Mouse (Mus musculus): ENCODE measurements around the gene Dclk2. TPM values are rescaled to one million over a fixed set of nuclear protein-coding genes. Genes with fewer than 3 reads are reported as not detected.
A peak's percentile ranks its signal among the peaks of the same experiment; 100 is the strongest.

The Dclk2 gene
- polyA plus RNA-seq, 1 experiment from 2014 or later: 12.0 TPM

- no peaks in the 10 kb centered on the region for H3K9me3 ChIP-seq (replicated peaks; ENCODE audit: control insufficient read depth, low read length)
- H3K27me3 ChIP-seq (ENCODE audit: control insufficient read depth, insufficient read depth, low read length): no peaks in the 10 kb centered on the region
- 37% methylated on average over 6 of the region's 6 CpGs for WGBS
- H3K27ac ChIP-seq (replicated peaks; ENCODE audit: low read depth, low read length): no peak overlapping the region
- ATAC-seq (replicated peaks; ENCODE audit: insufficient number of reproducible peaks, low FRiP score, low TSS enrichment, low read depth) (0 out of 2 replicates have a peak, but pooled peaks have one; percentile 17), DNase-seq (ENCODE audit: low spot score) (peak; percentile 88)
- no peaks in the 10 kb centered on the region for H3K36me3 ChIP-seq (replicated peaks; ENCODE audit: control insufficient read depth, insufficient read depth, low read depth, low read length)
- peaks cover 4% of the 10 kb centered on the region; the same call in 1 of the 2 replicates for H3K4me1 ChIP-seq (ENCODE audit: control insufficient read depth, insufficient read depth, low read length)
- H3K4me3 ChIP-seq (ENCODE audit: low read depth, low read length): no peak overlapping the region
- H3K4me2 ChIP-seq (ENCODE audit: low read depth, low read length): no peak overlapping the region
- no peak overlapping the region for H3K9ac ChIP-seq (replicated peaks; ENCODE audit: low read length)
Measured at GRCm38 (mm10) chr3:86788711-86789110, 131.9 kb downstream of the Dclk2 start.

- 0 out of 2 replicates have a peak, but pooled peaks have one; percentile 23 for ATAC-seq (replicated peaks; ENCODE audit: insufficient number of reproducible peaks, low FRiP score, low TSS enrichment, low read depth)
- Histone ChIP-seq H3K9ac (replicated peaks; ENCODE audit: low read length) (no peak overlapping the region; the same call in 1 of the 2 replicates), H3K27me3 (ENCODE audit: control insufficient read depth, insufficient read depth, low read length) (no peaks in the 10 kb centered on the region), H3K4me2 (ENCODE audit: low read depth, low read length) (no peak overlapping the region), H3K4me1 (ENCODE audit: control insufficient read depth, insufficient read depth, low read length) (peaks cover 4% of the 10 kb centered on the region; the same call in 1 of the 2 replicates), H3K9me3 (replicated peaks; ENCODE audit: control insufficient read depth, low read length) (no peaks in the 10 kb centered on the region), H3K36me3 (replicated peaks; ENCODE audit: control insufficient read depth, insufficient read depth, low read depth, low read length) (no peaks in the 10 kb centered on the region), H3K27ac (replicated peaks; ENCODE audit: low read depth, low read length) (0 out of 2 replicates have a peak overlapping the region, but pooled peaks have one; percentile 6), H3K4me3 (ENCODE audit: low read depth, low read length) (no peak overlapping the region)
- WGBS: 89% methylated on average over 10 of the region's 10 CpGs
- DNase-seq (ENCODE audit: low spot score): no peak
Measured at GRCm38 (mm10) chr3:86787423-86788123, 133.1 kb downstream of the Dclk2 start.

- ATAC-seq (replicated peaks; ENCODE audit: insufficient number of reproducible peaks, low FRiP score, low TSS enrichment, low read depth): no peak
- Histone ChIP-seq H3K4me1 (ENCODE audit: control insufficient read depth, insufficient read depth, low read length) (peaks cover 4% of the 10 kb centered on the region; the same call in 1 of the 2 replicates), H3K4me3 (ENCODE audit: low read depth, low read length) (no peak overlapping the region), H3K36me3 (replicated peaks; ENCODE audit: control insufficient read depth, insufficient read depth, low read depth, low read length) (no peaks in the 10 kb centered on the region), H3K27ac (replicated peaks; ENCODE audit: low read depth, low read length) (0 out of 2 replicates have a peak overlapping the region, but pooled peaks have one; percentile 6), H3K27me3 (ENCODE audit: control insufficient read depth, insufficient read depth, low read length) (no peaks in the 10 kb centered on the region), H3K9ac (replicated peaks; ENCODE audit: low read length) (peak overlapping the region; percentile 5; the same call in 1 of the 2 replicates), H3K4me2 (ENCODE audit: low read depth, low read length) (no peak overlapping the region), H3K9me3 (replicated peaks; ENCODE audit: control insufficient read depth, low read length) (no peaks in the 10 kb centered on the region)
- DNase-seq (ENCODE audit: low spot score): no peak
- 64% methylated on average over 11 of the region's 11 CpGs for WGBS
Measured at GRCm38 (mm10) chr3:86786845-86787351, 133.8 kb downstream of the Dclk2 start.

DNA sequence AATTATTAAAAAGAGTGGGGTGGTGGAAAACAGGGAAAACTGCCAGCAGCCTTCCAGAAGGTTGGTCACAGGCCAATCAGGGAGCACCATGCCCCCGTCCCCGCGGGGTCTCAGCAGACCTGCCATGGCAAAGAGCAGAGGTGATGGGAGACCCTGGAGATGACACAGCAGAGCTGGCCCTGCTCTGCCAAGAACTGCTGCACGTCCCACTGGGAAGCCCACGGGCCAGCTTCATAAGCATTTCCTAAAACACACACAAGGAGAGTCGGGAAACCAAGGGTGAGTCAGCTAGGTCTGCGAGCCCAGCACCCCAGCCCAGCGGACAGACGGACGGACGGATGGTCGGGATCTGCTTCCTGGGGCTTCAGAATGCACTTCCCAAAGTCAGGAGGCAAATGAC lies 134.4 kb downstream of the Dclk2 start:
- no peak for DNase-seq (ENCODE audit: low spot score)
- H3K27ac ChIP-seq (replicated peaks; ENCODE audit: low read depth, low read length): no peak overlapping the region
- 90% methylated on average over 12 of the region's 12 CpGs for WGBS

GRCm38 (mm10) chr3:86784930-86785329 lies 135.7 kb downstream of the Dclk2 start:
- Histone ChIP-seq H3K4me2 (ENCODE audit: low read depth, low read length) (no peak overlapping the region), H3K36me3 (replicated peaks; ENCODE audit: control insufficient read depth, insufficient read depth, low read depth, low read length) (no peaks in the 10 kb centered on the region), H3K27ac (replicated peaks; ENCODE audit: low read depth, low read length) (no peak overlapping the region), H3K27me3 (ENCODE audit: control insufficient read depth, insufficient read depth, low read length) (no peaks in the 10 kb centered on the region), H3K4me1 (ENCODE audit: control insufficient read depth, insufficient read depth, low read length) (peaks cover 4% of the 10 kb centered on the region; the same call in 1 of the 2 replicates), H3K9ac (replicated peaks; ENCODE audit: low read length) (no peak overlapping the region), H3K9me3 (replicated peaks; ENCODE audit: control insufficient read depth, low read length) (no peaks in the 10 kb centered on the region), H3K4me3 (ENCODE audit: low read depth, low read length) (no peak overlapping the region)
- 86% methylated on average over 11 of the region's 11 CpGs for WGBS
- DNase-seq (ENCODE audit: low spot score): no peak
- no peak for ATAC-seq (replicated peaks; ENCODE audit: insufficient number of reproducible peaks, low FRiP score, low TSS enrichment, low read depth)

More for the DNA sequence above, 134.4 kb downstream of the Dclk2 start:
- H3K36me3 ChIP-seq (replicated peaks; ENCODE audit: control insufficient read depth, insufficient read depth, low read depth, low read length): no peaks in the 10 kb centered on the region
- H3K4me3 ChIP-seq (ENCODE audit: low read depth, low read length): no peak overlapping the region
- H3K9ac ChIP-seq (replicated peaks; ENCODE audit: low read length): no peak overlapping the region
- peaks cover 4% of the 10 kb centered on the region; the same call in 1 of the 2 replicates for H3K4me1 ChIP-seq (ENCODE audit: control insufficient read depth, insufficient read depth, low read length)
- no peaks in the 10 kb centered on the region for H3K9me3 ChIP-seq (replicated peaks; ENCODE audit: control insufficient read depth, low read length)
- H3K27me3 ChIP-seq (ENCODE audit: control insufficient read depth, insufficient read depth, low read length): no peaks in the 10 kb centered on the region
- no peak for ATAC-seq (replicated peaks; ENCODE audit: insufficient number of reproducible peaks, low FRiP score, low TSS enrichment, low read depth)
- no peak overlapping the region for H3K4me2 ChIP-seq (ENCODE audit: low read depth, low read length)

GRCm38 (mm10) chr3:86784051-86784450 lies 136.6 kb downstream of the Dclk2 start:
- Histone ChIP-seq H3K4me3 (ENCODE audit: low read depth, low read length) (no peak overlapping the region), H3K27ac (replicated peaks; ENCODE audit: low read depth, low read length) (no peak overlapping the region), H3K36me3 (replicated peaks; ENCODE audit: control insufficient read depth, insufficient read depth, low read depth, low read length) (no peaks in the 10 kb centered on the region), H3K4me2 (ENCODE audit: low read depth, low read length) (no peak overlapping the region), H3K9me3 (replicated peaks; ENCODE audit: control insufficient read depth, low read length) (no peaks in the 10 kb centered on the region), H3K9ac (replicated peaks; ENCODE audit: low read length) (no peak overlapping the region), H3K27me3 (ENCODE audit: control insufficient read depth, insufficient read depth, low read length) (no peaks in the 10 kb centered on the region), H3K4me1 (ENCODE audit: control insufficient read depth, insufficient read depth, low read length) (peaks cover 2% of the 10 kb centered on the region; the same call in 1 of the 2 replicates)
- ATAC-seq (replicated peaks; ENCODE audit: insufficient number of reproducible peaks, low FRiP score, low TSS enrichment, low read depth) (no peak), DNase-seq (ENCODE audit: low spot score) (no peak)
- 90% methylated on average over 3 of the region's 3 CpGs for WGBS

GRCm38 (mm10) chr3:86779704-86780103 lies 140.9 kb downstream of the Dclk2 start:
- H3K4me3 ChIP-seq (ENCODE audit: low read depth, low read length): no peak overlapping the region
- 73% methylated on average over 4 of the region's 4 CpGs for WGBS
- 0 out of 2 replicates have a peak, but pooled peaks have one; percentile 34 for ATAC-seq (replicated peaks; ENCODE audit: insufficient number of reproducible peaks, low FRiP score, low TSS enrichment, low read depth)
- H3K4me2 ChIP-seq (ENCODE audit: low read depth, low read length): no peak overlapping the region
- H3K4me1 ChIP-seq (ENCODE audit: control insufficient read depth, insufficient read depth, low read length): no peaks in the 10 kb centered on the region
- no peaks in the 10 kb centered on the region for H3K9me3 ChIP-seq (replicated peaks; ENCODE audit: control insufficient read depth, low read length)
- H3K9ac ChIP-seq (replicated peaks; ENCODE audit: low read length): no peak overlapping the region
- DNase-seq (ENCODE audit: low spot score): no peak
- H3K36me3 ChIP-seq (replicated peaks; ENCODE audit: control insufficient read depth, insufficient read depth, low read depth, low read length): no peaks in the 10 kb centered on the region
- no peaks in the 10 kb centered on the region; the same call in 1 of the 2 replicates for H3K27me3 ChIP-seq (ENCODE audit: control insufficient read depth, insufficient read depth, low read length)
- H3K27ac ChIP-seq (replicated peaks; ENCODE audit: low read depth, low read length): no peak overlapping the region

- Histone ChIP-seq H3K4me3 (ENCODE audit: low read depth, low read length) (no peak overlapping the region), H3K9me3 (replicated peaks; ENCODE audit: control insufficient read depth, low read length) (no peaks in the 10 kb centered on the region), H3K9ac (replicated peaks; ENCODE audit: low read length) (no peak overlapping the region), H3K4me2 (ENCODE audit: low read depth, low read length) (no peak overlapping the region), H3K27me3 (ENCODE audit: control insufficient read depth, insufficient read depth, low read length) (no peaks in the 10 kb centered on the region; the same call in 1 of the 2 replicates), H3K4me1 (ENCODE audit: control insufficient read depth, insufficient read depth, low read length) (no peaks in the 10 kb centered on the region), H3K27ac (replicated peaks; ENCODE audit: low read depth, low read length) (no peak overlapping the region; the same call in 1 of the 2 replicates), H3K36me3 (replicated peaks; ENCODE audit: control insufficient read depth, insufficient read depth, low read depth, low read length) (no peaks in the 10 kb centered on the region)
- DNase-seq (ENCODE audit: low spot score) (no peak), ATAC-seq (replicated peaks; ENCODE audit: insufficient number of reproducible peaks, low FRiP score, low TSS enrichment, low read depth) (no peak)
- WGBS: 86% methylated on average over 6 of the region's 6 CpGs
Measured at GRCm38 (mm10) chr3:86775444-86775828, 145.2 kb downstream of the Dclk2 start.

Data from embryonic facial prominence, embryonic 11.5 days (tissue).